Mouse (Mus musculus) layer of hippocampus, postnatal 36 days (tissue): ENCODE measurements around the gene Gm21970. TPM values are rescaled to one million over a fixed set of nuclear protein-coding genes. Genes with fewer than 3 reads are reported as not detected.

Source experiments
- DNase-seq, 2 experiments: peaks; one replicate each; pipeline ENCODE4 v3.0.0; 2022
- total RNA-seq, 2 experiments: library from RNA; stranded (reverse); gene quantifications; 2 replicates each; pipeline ENCODE4 v1.2.3; 2021

Gene Gm21970
- total RNA-seq, 2 experiments from 2014 or later = not detected

- DNase-seq = no peak
These were observed 51.7 kb downstream of the Gm21970 start for GRCm38 (mm10) chr16:91443211-91443611.

DNA sequence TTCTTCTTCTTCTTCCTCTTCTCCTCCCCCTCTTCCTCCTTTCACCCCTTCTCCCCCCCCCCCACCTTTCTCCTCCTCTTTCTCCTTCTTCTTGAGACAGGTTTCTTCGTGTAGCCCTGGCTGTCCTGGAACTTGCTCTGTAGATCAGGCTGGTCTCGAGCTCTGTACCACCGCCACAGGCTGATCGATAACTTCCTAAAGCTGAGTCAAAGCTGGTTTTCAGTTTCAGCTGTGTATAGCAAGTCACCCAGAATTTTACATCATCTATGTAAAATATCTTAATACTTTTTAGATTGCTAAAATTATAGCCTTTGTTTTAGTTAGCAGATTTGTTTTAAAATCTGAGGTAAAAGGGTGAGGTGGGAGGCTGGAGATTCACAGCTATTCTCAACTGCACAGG is 53.3 kb downstream of the Gm21970 start:
- DNase-seq = no peak

DNA sequence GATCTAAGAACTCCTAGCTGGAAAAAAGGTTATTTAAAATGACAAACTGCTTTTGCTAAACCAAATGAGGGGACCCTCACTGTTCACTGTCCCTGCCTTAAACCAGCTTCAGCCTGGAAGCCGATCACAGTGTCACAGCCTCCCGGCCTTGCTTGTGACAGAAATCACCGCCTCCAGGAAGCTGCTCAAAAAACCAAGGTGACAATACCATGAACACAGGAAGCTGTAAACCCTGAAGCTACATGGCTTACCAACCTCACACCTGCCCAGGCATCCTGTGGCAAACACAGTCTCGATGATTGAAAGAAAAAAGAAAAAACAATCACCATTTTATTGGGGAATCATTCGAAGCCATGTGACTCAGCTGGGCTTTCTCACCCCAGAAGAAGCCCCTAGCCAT is 54.0 kb downstream of the Gm21970 start:
- DNase-seq = no peak

GRCm38 (mm10) chr16:91446778-91447511 is 55.4 kb downstream of the Gm21970 start:
- no peak for DNase-seq

GRCm38 (mm10) chr16:91447512-91447900 is 56.0 kb downstream of the Gm21970 start:
- DNase-seq = no peak

DNA sequence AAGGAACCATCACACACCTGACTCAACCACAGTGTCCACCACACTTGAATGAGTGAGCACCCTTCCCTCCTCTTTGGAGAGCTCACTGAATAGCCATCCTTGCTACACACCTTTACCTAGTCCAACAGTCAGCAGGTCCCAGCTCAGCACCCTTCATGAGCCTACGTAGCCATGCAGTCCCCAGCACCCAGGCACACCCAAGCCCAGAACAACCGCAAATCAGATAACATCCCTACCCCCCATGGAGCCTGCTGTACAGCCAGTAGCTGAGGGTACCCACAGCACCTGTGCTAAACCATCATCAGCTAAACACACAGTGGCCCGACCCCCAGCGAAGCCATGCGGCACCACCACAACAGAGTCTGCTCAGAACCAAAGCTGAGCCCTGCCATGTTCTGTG is 56.6 kb downstream of the Gm21970 start:
- DNase-seq = no peak

- DNase-seq = no peak
These were observed 57.4 kb downstream of the Gm21970 start for GRCm38 (mm10) chr16:91448895-91449294.

DNA sequence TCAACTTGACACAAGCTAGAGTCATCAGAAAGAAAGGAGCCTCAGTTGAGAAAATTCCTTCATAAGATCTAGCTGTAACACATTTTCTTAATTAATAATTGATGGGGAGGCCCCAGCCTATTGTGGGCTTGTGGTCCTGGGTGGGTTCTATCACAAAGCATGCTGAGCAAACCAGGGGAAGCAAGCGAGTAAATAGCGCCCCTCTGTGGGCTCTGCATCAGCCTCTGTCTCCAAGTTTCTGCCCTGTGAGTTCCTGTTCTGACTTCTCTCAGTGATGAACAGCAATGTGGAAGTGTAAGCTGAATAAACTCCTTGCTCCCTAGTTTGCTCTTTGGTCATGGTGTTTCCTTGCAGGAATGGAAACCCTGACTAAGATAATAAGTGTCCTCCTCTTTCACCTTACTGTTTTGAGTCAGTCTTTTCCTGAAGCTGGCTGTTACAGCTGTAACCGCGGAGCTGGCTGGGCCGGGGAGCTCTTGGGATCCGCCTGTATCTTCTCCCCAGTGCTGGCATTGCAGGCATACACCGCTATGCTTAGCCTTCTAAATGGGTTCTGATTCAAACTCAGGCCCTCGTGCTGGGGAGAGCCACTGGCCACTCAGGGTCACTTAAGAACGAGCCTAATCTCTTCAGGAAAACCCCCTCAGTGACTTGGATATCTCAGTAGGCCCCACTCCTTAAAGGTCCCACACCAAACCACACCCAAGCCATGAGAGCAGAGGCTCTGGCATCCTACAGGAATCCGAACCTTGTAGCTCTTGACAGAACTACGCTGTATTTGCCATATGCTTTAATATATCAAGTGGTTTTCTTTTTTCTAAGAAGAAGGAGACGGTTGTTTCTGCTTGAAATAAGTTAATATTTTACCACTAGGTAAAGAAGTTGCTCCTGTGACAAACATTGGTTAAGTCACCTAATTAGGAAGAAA is 58.9 kb downstream of the Gm21970 start:
- DNase-seq = no peak

GRCm38 (mm10) chr16:91451949-91452348 is 60.4 kb downstream of the Gm21970 start:
- DNase-seq = no peak

GRCm38 (mm10) chr16:91452363-91452896 is 60.9 kb downstream of the Gm21970 start:
- DNase-seq = no peak

- DNase-seq = no peak
These were observed 64.3 kb downstream of the Gm21970 start for GRCm38 (mm10) chr16:91455868-91456267.

DNA sequence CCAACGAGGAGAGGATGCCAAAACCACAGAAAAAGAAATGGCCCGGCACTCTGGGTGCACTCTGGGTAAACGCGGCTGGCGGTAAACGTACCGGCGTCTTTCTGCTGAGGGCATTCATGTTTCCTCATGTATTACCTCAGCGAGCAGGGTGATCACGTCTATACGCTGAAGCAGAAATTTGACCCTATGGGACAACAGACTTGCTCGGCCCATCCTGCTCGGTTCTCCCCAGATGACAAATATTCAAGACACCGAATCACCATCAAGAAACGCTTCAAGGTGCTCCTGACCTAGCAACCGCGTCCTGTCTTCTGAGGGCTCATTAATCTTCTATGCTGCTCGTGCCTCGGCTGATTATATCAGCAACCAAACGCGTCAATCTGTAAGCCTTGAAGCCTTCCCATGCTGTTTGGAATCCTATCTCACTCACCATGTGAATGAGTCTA is 66.8 kb downstream of the Gm21970 start:
- DNase-seq = no peak

GRCm38 (mm10) chr16:91458976-91459375 is 67.5 kb downstream of the Gm21970 start:
- no peak for DNase-seq

GRCm38 (mm10) chr16:91459396-91459795 is 67.9 kb downstream of the Gm21970 start:
- DNase-seq = no peak

DNA sequence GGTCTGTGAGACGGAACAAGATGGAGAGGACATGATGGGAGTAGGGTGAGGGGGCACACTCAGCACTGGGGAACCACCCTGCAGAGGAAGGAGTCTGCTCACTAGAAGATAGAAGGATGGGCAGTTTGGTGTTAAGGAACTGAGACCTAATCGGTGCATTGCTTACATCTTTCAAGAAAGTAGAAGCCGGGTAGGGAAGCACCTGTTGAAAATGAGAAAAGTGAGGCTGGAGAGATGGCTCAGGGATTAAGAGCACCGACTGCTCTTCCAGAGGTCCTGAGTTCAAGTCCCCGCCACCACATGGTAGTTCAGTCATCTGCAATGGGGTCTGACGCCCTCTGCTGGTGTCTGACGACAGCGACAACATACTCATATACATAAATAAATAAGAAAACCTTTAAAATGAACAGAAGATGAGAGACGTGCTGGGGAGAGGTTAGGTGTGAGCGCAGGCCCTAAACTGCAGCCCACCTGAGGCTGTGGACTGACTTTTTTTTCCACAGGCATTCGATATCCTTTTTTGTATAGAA is 68.4 kb downstream of the Gm21970 start:
- DNase-seq = no peak

GRCm38 (mm10) chr16:91461066-91461638 is 69.6 kb downstream of the Gm21970 start:
- no peak for DNase-seq

GRCm38 (mm10) chr16:91461773-91462181 is 70.3 kb downstream of the Gm21970 start:
- no peak for DNase-seq

DNA sequence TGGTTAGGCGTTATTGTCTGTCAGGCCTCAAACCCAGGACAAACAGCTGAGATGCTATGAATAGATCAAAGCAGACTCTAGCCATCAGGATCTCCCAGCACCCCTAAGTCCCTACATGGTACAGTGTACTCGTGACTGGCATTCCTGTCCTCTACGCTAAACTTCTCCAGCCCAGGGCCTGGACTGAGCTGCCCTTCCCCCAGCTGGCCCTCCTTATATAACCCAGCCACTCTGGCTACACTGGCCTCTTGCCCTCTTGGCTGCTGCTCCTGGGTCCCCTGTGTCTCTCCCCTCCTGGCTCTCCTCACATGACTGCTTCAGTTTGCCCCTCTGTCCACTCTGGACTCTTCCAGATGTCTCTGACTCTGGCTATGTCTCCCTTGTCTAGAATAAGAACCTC is 71.1 kb downstream of the Gm21970 start:
- DNase-seq = no peak

DNA sequence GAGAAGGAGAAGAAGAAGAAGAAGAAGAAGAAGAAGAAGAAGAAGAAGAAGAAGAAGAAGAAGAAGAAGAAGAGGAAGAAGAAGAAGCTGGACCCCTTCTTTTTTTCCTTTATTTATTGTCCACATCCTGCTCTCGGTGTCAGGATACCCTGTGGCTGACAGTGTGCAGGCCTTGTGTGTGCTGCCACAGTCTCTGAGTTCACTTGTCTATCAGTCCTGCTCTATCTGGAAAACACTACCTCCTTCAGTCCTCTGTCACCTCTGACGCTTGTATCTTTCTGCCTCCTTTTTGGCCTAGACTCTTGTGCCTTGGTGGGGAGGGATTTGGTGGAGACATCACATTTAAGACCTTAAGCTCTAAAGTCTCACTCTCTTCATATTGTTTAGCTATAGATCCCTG is 71.9 kb downstream of the Gm21970 start:
- DNase-seq = no peak

GRCm38 (mm10) chr16:91463836-91464400 is 72.4 kb downstream of the Gm21970 start:
- DNase-seq = no peak

DNA sequence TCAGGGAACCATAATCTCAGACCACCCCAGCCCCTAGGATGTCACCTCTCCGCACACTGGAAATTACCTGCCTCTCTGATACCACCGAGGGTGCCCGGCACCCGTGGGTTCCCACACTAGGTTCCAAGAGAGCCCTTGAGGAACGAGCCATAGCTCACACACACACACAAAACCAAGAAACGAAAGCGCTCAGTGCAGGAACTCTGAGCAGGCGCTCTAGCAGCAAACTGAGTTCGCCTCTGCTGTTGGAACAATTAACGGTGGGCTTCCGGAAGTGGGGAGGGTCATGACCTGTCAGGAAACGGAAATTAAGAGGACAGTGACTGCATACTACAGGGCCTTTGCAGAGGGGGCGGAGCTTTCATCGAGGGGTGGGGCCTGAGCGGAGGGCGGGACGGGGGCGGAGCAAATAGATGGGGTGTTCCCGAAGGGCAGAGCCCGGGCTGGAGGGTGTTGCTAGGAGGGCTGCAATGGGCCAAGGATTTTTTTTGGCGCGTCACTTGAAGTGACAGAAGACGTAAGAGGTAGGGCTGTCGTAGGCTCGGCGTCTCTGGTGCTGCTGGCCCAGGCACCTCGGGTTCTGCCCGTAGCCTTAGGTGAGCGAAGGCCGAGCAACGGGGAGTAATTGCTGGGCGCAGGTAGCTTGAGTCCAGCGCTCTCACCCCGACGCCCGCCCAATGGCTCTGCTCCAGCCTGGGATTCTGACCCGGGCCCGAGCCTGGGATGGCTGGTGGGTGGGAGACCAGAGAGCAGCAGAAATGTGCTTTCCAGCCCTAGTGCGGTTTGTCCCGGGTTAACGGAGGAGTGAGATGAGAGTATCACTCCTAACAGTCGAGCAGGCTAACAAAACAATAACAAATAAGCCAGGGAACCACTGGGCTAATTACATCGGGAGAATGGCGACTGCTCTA is 73.3 kb downstream of the Gm21970 start:
- peak; percentile 80 to 82 for DNase-seq
